Mouse (Mus musculus) adrenal gland, postnatal 10 days (tissue): ENCODE data around the gene Triobp. TPM values are rescaled to one million over a fixed set of nuclear protein-coding genes. Genes with fewer than 3 reads are reported as not detected.

Experiments
- DNase-seq: peaks from one replicate; pipeline ENCODE4 v3.0.0; 2021; ENCODE audit warnings: mixed read lengths
- total RNA-seq, 2 experiments: library from RNA; stranded (reverse); gene quantifications; 2 replicates each; pipeline ENCODE4 v1.2.3; 2021

Gene Triobp
- total RNA-seq, 2 experiments from 2014 or later: 87.8 to 88.2 TPM

DNA sequence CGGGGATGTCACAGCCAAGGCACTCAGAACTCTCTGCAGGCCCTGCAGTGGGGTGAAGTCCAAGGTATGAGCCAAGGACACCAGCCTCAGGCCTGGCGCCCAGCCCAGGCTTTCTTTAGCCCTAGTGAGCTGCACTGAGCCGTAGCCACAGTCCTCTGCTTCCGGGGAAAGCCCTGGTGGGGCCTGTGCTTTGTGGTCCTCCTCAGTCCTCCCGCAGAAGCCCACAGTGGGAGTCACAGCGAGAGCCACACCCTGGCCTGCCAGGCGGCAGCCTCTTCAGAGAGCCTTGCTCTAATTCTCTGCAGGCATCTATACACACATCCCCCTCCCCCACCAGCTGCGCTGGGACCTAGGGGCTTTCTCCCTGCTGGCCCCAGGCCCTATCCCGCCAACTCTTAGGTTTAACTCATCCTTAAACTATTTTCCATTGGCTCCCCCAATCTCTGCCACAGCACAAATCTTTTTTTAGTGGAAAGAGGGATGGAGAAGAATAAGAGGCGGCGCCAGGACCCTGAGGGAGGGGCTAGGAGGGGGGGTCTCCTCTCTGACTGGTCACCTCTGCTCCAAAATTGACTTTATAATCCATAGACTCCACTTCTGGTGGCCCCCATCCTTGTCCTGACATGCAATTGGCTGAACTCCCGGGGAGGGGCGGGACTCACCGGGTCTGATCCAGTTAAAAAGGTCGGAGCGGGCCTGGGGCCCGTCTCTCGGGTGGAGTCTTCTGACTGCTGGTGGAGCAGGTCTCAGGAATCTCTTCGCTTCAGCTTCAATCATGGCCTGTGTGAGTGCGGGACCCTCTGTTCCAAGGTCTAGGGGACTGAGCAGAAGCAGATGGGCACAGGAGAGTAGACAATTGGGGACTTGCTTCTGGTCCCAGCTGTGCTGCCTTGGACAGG, 21.3 kb upstream of the Triobp start, which contains the start of gene Lgals1:
TSS of gene Lgals1 (plus strand) at position 705 of the 899 bp plus-strand sequence.
- DNase-seq: peak; percentile 94

DNA sequence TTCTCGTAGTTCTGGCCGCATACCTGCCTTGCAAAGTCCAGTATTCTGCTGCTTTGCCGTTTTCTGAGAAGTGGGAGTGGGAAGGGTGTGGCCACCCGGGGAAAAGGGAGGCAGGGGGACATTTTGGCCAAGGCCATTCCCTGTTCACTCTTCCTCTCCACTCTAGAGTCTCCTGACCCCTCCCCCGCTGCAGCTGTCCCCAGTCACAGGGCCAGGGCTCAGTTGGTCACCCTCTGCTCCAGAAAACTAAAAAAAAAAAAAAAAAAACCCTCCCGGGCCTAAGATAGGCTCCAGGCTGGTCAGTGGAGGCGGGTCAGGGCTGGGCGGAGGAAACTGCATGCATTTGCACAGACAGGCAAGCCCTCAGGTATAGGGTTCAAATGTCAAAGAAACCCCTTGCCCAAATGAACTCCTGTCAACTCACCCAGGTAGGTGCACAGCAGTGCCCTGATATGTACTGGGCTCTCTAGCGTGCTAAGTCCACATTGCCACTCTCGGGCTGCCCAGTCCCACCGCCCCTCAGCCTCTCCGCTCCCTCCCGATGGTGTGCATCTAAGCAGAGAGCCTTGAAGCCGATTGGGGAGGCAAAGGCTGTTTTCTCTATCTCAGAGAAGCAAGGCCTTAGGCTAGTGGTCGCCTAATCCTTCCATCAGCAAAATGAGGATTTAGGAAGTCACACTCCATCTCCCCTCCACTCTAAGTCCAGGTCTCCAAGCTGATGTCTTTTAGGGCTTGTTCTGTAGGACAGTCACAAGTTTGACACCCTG, 20.3 kb upstream of the Triobp start:
- peak; percentile 62 for DNase-seq

DNA sequence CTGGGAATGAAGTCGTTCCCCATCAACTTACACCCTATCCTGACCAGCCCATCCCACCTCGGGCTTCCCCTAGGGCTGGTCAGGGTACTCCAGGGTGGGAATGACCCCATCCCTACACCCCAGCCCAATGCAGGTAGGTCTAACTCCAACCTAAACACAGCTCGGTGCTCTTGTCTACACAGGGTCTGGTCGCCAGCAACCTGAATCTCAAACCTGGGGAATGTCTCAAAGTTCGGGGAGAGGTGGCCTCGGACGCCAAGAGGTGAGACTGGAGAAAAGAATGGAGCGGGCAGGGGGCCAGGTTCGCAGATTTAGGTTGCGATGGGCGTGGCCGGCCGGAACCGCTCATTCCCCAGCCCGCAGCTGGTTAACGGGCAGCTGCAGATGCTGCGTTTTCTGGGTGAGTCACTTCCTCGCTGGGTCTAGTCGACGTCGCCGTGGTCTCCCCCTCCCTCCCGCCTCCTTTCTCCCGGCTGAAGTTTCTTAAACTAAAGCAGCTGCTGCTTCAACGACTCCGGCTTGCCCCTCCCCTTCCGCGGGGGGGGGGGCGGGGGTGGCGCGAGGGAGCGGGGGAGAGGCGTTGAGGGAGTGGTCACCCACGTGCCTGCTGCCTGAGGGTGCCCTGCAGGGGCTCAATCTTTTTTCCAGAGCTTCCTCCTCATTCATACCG, 19.6 kb upstream of the Triobp start:
- peak; percentile 86 for DNase-seq

DNA sequence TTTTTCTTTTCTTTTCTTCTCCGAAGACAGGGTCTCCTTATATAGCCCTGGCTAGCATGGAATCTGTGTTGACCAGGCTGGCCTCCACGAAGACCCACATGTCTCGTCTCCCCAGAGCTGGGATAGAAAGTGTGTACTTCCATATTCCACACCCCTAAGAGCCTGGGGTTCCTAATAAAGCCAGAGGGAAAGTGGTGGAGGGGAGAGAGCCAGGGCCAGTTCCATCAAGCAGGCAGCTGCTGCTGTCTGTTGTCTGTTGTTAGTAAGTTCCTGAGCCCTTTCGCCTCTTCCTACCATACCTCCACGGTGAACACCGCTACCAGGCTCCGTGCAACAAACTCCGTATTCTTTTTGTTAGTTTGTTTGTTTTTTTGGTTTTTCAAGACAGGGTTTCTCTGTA, 19.0 kb upstream of the Triobp start:
- DNase-seq: no peak

DNA sequence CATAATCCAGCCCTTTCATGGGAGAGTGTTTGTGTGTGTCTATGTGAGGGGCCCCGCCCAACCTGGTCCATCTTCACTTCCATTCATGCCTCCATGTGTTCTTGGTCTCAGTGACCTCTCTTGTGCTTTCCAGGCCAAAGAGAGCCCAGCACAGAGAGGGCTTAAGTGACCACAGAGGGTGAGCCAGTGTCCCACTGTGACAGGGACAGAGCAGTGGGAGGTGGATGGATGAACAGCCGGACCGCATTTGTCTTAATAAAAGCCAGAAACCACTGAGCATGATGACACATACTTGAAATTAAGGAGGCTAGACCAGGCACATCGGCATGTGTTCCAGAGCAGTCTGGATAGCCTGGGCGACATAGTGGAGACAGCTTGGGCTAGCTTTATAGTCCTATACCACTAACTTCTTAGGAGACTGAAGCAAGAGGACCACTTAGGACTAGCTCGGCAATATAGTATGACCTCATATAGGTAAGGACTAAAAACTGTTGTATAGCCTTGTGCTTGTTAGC, 17.3 kb upstream of the Triobp start:
- no peak for DNase-seq

DNA sequence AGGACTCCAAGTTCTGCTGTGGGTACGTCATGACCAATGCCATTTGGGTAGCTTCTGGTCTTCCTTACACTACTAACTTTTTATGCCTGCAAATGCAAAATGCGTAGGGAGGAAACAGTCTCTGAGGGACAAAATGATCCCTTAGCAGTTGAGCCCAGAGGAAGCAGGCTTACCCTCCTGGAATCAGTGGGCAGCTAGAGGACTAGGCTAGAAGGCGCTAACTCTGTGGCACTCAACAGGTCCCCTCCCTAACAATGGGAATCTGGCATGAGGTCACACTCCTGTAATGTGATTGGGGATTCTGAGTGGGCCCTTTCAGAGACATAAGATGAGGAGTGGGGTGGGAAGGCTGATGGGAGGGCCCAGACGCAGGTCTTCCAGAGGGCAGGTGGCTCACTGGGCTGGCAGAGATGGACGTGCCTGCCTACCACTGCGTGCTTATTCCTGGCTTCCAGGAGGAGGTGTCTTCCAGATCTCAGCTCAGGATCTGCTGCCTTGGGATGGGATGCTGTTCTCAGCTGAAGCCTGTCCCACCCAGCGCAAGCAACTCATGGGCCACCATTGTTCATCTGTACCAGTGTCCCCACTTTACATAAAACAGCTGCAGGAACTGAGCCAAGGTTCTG, 16.6 kb upstream of the Triobp start:
- no peak for DNase-seq

DNA sequence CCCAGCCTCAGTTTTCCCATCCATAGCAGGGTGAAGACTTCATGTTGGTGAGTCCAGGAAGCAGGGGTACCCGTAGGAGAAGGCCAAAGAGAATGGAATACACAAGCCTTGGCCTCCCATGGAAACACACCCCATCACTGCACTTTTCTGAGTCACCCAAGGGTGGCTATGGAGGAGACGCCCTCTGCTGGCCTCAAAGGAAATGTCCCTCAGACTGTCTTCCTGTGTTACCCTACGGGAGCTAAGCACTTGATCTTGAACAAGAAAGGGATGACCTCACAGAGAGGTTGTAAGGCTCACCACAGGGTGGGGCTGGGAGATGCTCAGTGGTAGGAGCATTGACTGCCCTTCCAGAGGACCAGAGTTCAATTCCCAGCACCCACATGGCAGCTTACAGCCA, 15.9 kb upstream of the Triobp start:
- DNase-seq: peak; percentile 75

DNA sequence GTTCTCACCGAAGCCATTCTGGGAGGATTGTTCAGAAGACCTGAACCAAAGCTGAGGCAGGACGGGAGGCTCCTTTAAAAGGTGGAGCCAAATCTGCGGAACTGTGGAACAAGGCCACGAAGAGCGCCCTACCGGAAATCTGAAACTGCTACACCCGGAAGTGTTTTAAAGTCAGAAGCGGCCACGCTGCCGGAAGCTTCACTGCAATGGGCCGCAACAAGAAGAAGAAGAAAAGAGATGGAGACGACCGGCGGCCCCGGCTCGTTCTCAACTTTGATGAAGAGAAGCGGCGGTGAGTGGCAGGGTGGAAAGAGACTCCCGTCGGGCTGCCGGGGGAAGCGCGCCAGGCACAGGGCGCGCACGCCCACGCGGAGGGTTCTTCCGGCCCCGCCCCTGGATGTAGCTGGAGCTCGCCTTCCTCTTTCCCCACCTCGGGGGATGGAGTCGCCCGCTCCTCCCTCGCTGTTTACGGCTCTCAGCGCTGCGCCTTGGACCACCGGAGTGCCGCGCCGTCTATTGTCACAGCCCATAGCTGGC, 12.7 kb upstream of the Triobp start, which contains the start of gene Nol12:
TSS of gene Nol12 (plus strand) at position 150 of the 537 bp plus-strand sequence.
- peak; percentile 86 for DNase-seq

DNA sequence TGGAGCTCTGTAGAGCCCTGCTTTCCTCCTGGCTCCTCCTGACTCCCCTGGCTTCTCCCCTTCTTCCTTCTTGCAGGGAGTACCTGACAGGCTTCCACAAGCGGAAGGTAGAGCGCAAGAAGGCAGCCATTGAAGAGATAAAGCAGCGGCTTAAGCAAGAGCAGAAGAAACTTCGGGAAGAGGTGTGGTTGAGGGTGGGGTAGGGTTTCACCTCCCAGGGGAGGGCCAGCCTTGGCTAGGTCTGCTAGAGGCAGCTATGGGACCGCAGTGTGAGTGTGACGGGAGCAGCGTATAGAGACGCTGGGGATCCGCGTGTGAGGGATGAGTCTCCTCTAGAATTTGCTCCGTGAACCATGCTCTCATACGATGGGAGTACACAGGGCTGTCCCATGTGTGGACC, 11.1 kb upstream of the Triobp start:
- no peak for DNase-seq

DNA sequence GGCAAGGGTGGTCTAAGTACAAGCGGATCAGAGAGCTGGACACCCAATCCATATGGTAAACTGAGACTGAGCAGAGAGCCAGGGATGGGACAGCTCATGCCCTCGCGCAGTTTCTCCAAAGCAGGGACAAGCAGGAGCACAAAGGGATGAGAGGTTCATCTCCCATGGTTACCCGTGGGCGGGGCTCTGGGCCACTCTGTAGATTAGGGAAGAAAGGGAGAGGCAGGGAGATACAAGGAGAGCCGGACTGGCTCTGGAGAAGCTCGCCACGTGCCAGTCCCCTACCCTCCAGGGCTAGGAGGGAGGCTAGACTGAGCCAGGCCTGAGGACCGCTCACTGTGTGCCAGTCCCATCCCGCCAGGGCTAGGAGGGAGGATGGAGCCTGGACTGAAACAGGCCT, 10.2 kb upstream of the Triobp start:
- no peak for DNase-seq

DNA sequence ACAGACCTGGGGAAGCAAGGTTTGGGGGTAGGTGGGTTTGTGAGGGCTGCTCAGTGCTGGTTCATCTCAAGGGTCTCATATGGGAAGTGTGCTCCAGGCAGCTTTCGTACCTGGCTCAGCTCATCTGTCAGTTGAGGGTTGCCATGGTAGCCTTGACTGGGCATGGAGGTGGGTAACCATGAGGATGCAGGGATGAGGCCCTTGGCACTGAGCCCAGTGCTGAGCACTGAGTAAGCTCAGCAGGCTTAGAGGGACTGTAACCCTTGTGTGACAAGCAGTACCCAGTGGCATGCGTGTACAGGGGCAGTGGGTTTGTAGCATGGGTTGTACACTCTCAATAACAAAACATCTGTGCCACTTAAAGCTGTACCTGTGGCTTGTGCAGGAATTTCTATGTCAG, 9.6 kb upstream of the Triobp start:
- DNase-seq: no peak

DNA sequence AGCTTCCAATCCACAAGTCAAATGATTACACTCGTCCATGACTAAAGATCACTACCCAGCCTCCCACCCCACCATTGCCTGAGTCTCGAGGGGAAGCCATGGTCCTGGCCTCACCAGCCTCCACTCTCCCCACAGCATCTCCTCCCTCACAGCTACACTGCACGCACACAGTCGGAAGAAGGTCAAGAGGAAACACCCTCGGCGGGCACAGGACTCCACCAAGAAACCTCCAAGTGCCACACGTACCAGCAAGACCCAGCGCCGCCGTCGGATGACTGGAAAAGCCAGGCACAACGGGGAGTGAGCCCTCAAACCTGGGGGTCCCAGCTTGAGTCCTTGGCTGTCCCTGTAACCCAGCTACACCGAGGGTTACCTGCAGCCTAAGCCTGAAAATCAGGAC, 7.2 kb upstream of the Triobp start:
- DNase-seq: no peak

DNA sequence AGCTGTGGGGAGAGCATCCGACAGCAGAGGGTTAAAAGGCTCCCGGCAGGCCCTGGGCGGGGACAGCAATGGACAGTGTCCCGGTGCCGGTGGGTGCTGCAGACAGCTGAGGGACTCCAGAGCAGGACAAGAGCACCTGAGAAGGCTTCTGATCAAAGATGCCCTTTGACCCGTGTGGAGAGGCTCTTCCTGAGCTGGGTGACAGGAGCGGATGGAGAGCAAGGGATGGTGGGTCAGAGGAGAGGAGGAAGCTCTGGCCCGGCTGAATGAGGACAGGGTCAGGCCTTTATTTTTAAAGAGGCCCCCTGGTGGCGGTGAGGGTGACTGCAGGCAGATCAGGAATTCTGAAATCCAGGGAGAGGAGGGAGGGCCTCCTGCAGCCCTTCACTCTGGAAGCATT, 4.9 kb upstream of the Triobp start:
- DNase-seq: peak; percentile 90

DNA sequence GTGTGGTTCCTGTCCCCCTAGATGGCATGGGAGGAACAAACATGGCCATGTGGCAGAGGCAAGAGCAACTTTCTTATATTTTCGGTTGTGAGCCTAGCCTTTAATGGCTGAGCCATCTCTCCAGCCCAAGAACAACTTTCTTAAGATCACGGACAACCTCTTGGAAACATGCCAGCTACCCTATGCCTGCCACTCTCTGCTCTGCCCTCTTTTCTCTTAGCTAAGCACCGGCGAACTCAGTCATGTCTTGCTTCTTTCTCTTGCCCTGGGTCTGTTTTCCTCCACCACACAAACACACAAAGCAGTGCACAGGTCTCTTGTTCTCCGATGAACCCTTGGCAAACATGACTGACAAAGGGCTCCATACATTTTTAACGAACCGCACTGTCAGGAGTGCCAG, 1.3 kb upstream of the Triobp start:
- DNase-seq: no peak

DNA sequence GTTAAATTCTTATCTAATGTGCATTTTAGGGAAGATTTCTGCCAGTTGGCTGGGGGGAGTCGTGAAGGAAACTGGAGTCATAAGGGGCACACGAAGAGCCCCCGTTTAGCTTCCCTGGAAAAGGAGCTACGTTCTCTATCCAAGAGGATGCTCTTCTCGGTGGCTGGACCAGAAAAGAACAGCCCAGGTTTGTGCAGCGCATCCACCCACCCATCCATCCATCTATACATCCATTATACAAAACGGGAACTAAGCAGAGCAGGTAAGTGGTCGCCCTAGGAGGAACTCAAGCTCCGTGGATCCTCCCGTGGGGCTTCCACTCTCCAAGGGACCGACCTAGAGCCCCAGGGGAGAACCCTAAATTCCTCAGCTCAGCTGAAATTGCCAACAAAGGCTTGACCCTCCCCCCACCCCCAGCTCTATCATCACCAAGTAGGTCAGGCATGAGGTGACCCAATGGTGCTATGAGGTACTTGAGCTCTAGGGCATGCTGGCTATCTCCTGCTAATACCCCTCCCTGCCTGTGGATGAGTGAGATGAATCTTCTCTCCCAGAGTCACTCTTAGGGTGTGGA, 715 bp downstream of the Triobp start:
- DNase-seq: no peak

DNA sequence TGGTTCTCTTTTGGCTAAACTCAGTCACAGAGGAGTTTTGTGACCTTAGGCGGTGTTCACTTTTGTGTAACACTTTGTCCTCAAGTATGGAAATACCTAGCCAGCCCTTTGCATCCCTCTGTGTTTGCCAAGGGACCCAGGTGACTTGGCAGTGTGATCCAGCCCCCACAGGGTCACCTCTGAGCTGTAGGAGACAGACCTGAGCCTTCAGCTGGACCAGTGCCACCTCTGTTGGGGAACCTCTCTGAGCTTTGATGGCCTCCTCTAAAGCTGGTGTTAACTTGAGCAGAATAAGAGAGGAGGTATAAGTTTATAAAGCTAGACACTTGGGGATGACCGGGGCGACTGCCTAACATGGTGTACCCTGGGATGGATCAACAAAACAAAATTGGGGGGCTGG, 1.4 kb downstream of the Triobp start:
- no peak for DNase-seq

DNA sequence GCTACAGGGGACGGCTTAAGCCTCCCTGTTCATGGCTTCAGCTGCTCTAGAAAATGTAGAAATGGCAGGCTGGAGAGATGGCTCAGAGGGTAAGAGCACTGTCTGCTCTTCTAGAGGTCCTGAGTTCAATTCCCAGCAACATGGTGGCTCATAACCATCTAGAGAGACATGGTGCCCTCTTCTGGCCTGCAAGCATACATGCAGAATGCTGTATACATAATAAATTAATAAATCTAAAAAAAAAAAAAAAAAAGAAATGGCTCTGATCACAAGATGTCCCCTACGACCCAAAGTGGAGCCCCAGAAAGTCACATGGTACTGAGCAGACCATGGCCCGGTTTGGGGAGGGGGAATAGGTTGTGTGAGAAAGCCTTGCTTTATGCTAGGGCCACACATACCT, 8.1 kb downstream of the Triobp start:
- DNase-seq: no peak

DNA sequence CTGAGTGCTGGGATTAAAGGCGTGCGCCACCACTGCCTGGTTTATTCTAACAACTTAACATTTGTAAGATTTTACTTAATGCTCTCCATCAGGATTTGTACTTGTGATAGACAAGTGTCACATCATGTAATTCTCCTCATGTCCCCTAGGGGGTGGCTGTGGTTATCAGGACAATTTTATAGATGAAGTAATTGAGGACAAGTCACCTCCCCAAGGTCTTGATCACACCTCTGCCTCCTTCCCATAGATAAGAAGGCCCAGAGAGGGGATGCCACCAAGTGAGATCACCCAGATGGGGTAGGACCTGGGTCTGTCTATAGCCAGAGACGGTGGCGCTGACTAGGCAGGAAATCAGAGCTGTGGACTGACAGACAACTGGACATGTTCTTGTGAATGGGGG, 8.8 kb downstream of the Triobp start:
- DNase-seq: no peak

DNA sequence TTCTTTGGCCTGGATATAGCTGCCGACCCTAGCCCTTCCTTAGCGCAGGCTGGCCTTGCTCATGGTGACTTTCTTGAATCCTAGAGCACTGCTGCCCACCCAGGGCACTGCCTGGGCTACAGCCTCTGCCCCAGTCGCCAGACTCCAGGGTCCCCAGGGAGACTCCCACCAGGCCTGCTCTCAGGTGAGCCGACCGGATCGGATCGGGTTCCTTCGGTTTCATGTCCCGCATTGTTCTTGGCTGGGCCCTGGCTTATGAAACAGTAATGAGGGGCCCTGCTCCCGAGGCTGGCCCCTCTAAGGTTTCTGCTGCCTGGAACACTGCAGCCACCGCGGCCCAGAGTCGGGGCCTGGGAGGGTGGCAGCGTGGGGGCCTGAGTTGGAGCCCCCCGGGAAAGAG, 9.5 kb downstream of the Triobp start:
- DNase-seq: no peak

DNA sequence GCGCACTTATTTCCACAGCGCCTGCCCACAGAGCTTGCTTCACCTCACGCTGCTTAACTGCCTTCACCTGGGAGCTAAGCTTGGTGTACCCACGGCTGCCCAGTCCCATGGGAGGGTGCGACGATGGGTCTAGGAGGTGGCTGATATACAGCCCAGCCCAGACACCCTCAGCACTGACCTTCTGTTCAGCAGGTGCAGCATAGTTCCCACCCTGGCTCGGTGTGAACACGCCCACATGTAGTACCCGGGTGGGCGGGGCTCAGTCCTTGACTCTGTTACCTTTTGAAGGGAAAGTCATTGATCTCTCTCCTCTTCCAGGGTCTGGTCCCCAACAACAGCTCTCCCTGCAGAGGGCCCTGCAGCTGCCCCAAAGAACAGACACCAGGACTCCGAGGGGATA, 12.0 kb downstream of the Triobp start:
- no peak for DNase-seq

DNA sequence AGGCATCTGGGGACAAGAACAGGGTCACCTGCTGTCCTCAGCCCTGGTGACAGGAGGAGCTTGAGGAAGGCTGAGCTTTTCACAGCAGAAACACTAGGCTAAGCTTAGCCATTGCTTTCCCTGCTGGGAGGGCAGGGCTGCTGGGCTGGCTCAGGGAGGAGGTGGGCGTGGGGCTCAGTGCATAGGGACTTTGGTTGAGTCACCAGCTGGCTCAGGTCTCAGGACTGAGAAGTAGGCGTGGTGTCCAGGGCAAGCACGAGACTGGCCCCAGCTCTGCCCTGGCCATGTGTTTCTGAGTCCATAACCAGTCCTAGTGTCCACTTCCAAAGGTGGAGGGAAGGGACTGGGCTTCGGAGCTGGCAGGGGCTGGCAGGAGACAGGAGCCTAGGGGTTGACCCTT, 12.6 kb downstream of the Triobp start:
- DNase-seq: peak; percentile 80
